Mouse (Mus musculus): ENCODE results near the gene Magi2.

GRCm38 (mm10) chr5:19565636-19566035 lies 338.8 kb downstream of the Magi2 start:
- TF ChIP-seq CTCF (IDR thresholded peaks at IDR 0.05) (no peak), EP300 (IDR thresholded peaks at IDR 0.05) (no peak)

All from lung, postnatal 0 days (tissue).